Mouse (Mus musculus) left cerebral cortex, adult 9 months (tissue): ENCODE results near the gene Ms4a15.

Experiments used
- DNase-seq, 2 experiments: peaks; one replicate each; pipeline ENCODE4 v3.0.0; 2022; ENCODE audit warnings: low spot score in 2 of 2

The Ms4a15 gene

DNA sequence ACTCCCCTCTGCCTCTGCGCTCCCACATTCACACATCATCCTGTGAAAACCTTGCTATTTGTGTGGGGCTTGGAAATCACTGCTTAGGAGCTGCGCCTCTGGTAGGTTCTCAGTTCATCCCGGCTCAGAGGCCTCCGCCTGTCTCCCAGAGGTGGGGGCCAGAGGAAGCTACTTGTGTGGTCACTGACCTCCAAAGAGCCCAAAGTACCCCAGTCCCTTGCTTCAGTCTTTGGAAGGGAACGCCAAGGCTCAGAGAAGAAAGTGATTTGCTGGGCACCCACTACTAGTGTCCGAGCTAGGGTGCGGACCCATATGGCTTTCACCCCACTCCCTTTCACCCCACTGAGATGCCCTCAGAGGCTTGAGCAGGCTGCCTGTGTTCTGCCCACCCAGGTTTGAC lies at the start of gene Ms4a15:
Ms4a15 (minus strand) TSS at position 101 of the 400 bp plus-strand sequence.
- no peak for DNase-seq

- DNase-seq = no peak
Measured at GRCm38 (mm10) chr19:11037570-11037969, 44.5 kb upstream of the Ms4a15 start.

GRCm38 (mm10) chr19:11022382-11022781 lies 29.3 kb upstream of the Ms4a15 start:
- no peak for DNase-seq

GRCm38 (mm10) chr19:11017891-11018290 lies 24.8 kb upstream of the Ms4a15 start, which contains the start of gene Ms4a18:
Ms4a18 (minus strand) TSS chr19:11018031.
- no peak for DNase-seq

- DNase-seq = no peak
Measured at GRCm38 (mm10) chr19:11017251-11017650, 24.2 kb upstream of the Ms4a15 start.

- no peak for DNase-seq
Measured at GRCm38 (mm10) chr19:11015998-11016397, 22.9 kb upstream of the Ms4a15 start.

DNA sequence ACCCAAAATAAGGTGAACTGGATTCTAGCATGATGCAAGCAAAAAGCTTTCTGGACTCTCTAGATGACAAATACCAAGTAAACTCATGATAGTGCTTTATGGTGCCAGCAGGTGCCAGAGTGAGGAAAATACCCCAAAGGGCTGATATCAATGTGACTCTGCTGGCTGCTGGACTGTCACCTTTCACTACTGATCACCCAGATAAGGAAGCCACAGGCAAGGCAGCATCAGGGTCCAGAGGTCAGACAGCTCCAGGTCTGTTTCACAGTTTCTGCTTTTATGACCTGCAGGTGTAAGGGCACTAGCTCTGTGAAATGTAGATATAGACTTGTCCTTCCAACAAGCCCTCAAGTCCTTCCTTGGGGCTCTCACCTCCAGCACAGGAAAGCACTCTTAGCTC lies 22.4 kb upstream of the Ms4a15 start:
- no peak for DNase-seq

GRCm38 (mm10) chr19:10991911-10992310 lies 1.1 kb downstream of the Ms4a15 start:
- DNase-seq = no peak

DNA sequence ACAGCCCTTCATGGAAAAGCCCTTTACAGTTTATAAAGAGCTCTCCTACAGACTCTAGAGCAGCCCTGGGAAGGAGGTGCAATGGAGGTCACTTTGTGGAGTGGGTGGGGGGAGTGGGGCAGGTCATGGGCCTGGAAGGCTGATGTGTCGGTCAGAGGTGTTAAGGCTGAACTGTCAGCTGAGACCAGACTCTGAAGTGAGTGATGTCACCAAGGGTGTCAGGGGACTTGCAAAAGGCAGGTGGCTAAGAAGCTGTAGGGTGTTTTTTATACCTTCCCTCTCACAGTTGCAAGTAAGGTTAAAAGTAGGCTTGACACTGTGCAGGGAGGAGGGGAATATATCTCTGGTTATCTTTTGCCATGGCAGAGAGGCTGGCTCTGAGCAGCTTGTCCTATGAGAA lies 2.3 kb downstream of the Ms4a15 start:
- DNase-seq = no peak

GRCm38 (mm10) chr19:10988563-10988962 lies 4.5 kb downstream of the Ms4a15 start:
- DNase-seq = no peak

GRCm38 (mm10) chr19:10985889-10986288 lies 7.2 kb downstream of the Ms4a15 start:
- no peak for DNase-seq

DNA sequence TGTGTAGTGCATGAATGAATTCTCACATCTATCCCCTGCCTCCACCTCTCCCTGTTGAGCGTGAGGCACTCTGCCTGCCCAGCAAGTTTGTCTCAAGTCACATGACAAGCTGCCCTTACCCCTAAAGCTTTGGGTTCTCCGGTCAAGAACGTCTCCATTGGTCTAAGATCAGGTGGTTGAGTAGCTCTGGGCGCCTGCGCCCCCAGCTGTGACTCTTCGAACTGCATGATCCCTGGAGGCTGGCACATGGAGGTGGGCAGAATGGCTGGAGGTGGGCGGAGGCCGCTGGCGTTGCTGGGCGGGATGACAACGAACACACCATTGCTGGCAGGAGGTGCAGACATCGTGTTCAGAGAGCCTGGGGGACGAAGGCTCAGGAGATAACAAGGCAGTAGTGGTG lies 8.5 kb downstream of the Ms4a15 start:
- no peak for DNase-seq

GRCm38 (mm10) chr19:10983146-10983545 lies 9.9 kb downstream of the Ms4a15 start:
- no peak for DNase-seq

DNA sequence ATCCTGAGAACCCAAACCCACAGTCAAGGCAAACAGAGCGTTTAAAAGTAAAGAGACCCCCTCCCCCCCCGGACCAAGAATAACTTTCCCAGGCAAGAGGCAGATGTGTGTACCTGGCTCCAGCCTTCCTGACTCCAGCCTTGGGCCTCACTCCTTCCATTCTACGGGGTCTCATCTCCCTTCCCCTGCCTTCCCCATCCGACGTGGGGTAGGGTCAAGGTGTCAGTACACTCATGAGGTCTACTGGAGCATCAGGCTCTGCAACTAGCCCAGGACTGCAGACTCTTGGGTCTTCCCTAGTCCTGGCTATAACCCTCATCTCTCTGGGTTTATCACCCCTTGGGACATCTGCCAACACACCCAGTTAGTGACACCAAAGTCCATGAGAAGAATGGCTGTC lies 12.8 kb downstream of the Ms4a15 start:
- no peak for DNase-seq

DNA sequence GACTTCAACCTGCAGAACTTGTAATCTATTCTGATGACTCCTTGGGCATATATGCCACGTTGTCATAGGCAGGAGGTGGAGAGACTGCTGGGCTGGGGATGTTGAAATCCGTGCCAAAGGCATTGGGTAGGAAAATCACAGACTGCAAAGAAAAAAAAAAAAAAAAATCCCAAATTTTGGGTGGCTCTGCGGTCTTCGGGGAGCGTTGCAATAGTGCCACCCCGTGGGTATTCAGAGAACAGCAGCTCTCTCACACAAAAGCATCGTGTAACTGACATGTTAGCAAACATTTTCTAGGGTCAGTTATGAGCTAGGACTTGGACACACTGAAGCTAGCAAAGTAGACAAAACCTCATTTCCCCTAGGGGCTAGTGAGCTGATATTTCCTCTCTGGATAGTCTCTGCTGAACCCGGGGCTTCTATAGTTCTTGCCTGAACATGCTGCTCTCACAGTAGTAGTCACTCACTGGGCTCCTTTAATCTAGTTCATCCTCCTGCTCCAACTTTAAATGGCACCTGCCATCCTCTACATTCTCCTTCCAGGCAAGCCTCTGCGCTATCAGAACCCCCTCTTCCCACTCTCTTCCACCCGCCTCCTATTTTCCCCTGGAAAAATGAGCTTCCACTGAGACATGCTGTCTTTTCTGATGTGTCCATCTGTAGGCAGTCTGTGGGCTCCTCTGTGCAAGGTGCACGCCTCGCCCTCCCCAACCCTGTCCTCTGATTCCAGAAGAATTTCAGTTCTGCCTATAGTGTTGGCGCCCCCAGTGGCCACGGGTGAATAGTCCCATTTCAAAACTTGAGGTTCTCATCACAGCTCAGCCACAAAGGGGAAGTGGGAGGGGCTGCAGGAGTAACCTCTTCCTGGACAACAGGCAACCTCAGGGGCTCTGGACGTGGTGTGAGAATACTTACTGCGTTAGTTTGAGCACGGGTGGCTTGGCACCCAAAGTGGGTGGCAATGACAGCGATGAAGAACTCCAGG lies 13.6 kb downstream of the Ms4a15 start:
- peak; percentile 16 to 80 for DNase-seq

DNA sequence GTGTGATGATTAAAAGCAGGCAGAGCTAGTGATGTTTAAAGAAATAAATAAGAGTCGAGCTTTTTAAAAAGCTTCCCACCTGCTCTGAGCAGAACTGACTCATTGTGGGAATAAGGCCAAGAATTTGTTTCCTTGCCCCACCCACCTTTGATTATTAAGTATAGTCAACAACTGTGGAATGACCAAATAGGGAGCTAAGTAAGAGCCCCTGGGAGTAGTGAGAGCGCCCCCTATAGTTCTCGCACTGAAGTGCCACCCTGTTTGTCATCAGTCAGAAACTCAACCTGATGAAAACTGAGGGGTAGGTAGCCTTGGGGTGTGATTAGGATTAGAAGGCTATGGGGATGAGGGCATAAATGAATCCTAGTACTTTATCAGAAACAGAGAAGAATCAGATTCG lies 16.7 kb downstream of the Ms4a15 start:
- no peak for DNase-seq

DNA sequence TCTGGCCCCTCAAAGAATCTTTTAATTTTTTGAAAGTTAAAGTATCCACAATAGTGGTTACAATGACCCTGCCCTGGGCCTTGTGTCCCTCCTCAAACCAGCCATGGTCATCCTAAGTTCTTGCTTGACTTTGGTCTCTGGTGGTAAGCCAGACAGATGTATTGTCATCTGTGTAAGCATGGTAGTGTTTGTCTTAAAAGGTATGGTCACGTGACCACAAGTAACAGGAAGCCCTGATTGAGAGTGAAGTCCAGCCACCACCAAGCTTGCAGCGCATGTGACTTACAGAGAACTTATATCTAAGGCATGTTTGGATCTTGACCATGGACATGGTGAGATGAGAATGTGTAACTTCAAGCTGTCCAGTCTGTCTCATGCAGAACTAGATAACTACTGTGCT lies 17.9 kb downstream of the Ms4a15 start:
- no peak for DNase-seq

DNA sequence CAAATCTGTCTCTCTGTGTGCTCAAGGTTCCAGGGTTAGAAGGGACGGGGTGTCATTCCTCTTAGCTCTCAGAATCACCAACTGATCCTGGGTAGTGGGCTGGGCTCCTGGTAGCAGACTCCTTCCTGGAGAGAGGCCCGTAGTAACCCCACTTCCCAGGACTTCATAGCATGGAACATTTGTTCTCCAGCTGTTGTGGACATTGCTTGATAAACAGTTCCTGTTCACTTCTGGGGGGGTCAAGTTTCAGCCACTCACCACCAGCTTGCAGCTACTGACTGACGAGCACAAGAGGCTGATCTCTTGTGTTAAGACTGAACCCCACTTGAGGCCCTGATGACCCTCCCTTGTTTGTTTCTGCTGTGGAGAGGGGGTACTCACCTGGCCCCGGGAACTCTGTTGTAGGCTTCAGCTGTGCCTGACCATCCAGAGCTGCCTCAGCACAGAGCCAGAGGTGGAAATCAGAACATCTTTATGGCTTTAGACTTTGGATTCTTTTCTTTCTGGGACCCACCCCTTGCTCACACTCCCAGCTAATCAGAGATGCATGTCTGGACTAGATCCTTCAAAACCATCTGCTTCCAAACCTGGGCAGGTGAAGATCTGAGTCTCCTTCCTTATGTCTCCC lies 18.7 kb downstream of the Ms4a15 start, which contains the start of gene Ms4a10:
Ms4a10 (minus strand) TSS at position 433 of the 628 bp plus-strand sequence.
- no peak for DNase-seq

GRCm38 (mm10) chr19:10973187-10973586 lies 19.9 kb downstream of the Ms4a15 start:
- no peak for DNase-seq

GRCm38 (mm10) chr19:10972660-10973059 lies 20.4 kb downstream of the Ms4a15 start:
- no peak for DNase-seq

GRCm38 (mm10) chr19:10970457-10970856 lies 22.6 kb downstream of the Ms4a15 start:
- no peak for DNase-seq

DNA sequence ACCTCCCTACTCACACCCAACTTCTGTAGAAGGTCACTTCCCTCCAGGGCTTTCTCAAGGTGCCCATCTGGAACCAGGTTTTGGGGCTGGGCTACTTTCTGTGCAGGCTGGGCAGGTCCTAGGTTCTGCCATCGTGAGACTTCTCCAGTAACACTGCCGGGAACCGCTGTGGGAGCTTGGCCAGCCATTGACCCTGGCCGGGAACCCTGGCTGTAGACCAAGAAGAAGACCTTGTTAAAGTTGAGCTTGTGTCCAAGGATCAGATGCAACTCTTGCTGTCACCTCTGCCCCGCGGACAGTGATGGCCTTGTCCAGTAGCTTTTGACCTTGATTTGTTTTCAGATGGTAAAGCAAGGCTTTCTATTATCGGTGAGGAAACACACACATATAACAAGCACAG lies 24.5 kb downstream of the Ms4a15 start:
- DNase-seq = no peak

- no peak for DNase-seq
Measured at GRCm38 (mm10) chr19:10965721-10966120, 27.3 kb downstream of the Ms4a15 start.
